Mouse (Mus musculus) CH12.LX (cell line): ENCODE measurements at regions not wholly inside any gene's neighbourhood (a gene's known extent, or its start where the extent isn't known, plus 50 kb on each side); places are given as distances from the start of the nearest gene placed in this dataset.

Experiments used
- DNase-seq: peaks from one replicate; pipeline ENCODE4 v3.0.0-alpha.2; 2013; ENCODE audit errors: extremely low read depth
- H3K27ac ChIP-seq: 2 replicates; pipeline ENCODE4 v1.5.1; 2012; ENCODE audit warnings: low read depth, mild to moderate bottlenecking, control low read depth, moderate library complexity; ENCODE audit not compliant: insufficient read depth
- H3K27me3 ChIP-seq: replicated peaks from 2 replicates; pipeline ENCODE3; 2012; ENCODE audit warnings: inconsistent platforms
- H3K36me3 ChIP-seq, 2 experiments: replicated peaks in 1 of 2; 2 replicates each; pipeline versions ENCODE3 to v1.6.1; 2012; ENCODE audit warnings: inconsistent platforms in 1 of 2, low read length in 1 of 2, mild to moderate bottlenecking in 1 of 2, mixed read lengths in 1 of 2, moderate library complexity in 1 of 2; ENCODE audit not compliant: control insufficient read depth in 1 of 2, insufficient read depth in 1 of 2
- H3K4me1 ChIP-seq, 2 experiments: 2 replicates each; pipeline ENCODE4 v1.6.1; 2012; ENCODE audit warnings: inconsistent platforms in 1 of 2, moderate library complexity in 1 of 2; ENCODE audit not compliant: insufficient read depth in 2 of 2, control insufficient read depth in 1 of 2
- H3K4me2 ChIP-seq: 2 replicates; pipeline ENCODE4 v1.6.1; 2012; ENCODE audit warnings: low read depth, mild to moderate bottlenecking, control low read depth; ENCODE audit not compliant: poor library complexity, insufficient read depth, severe bottlenecking
- H3K4me3 ChIP-seq, 3 experiments: fragments of 150-350 bp in 1 of 3; sonication (generic) in 1 of 3; replicated peaks in 1 of 3; 2 replicates each; pipeline versions ENCODE3 to v1.5.1; 2011 to 2012; ENCODE audit warnings: low read depth in 2 of 3, low read length in 2 of 3, mild to moderate bottlenecking in 2 of 3, moderate library complexity in 2 of 3, control low read depth in 1 of 3, improper control_type of control experiment in 1 of 3, inconsistent platforms in 1 of 3, mixed read lengths in 1 of 3; ENCODE audit not compliant: poor library complexity in 1 of 3
- H3K79me2 ChIP-seq: replicated peaks from 2 replicates; pipeline ENCODE4 v1.6.1; 2012; ENCODE audit warnings: mild to moderate bottlenecking, moderate library complexity; ENCODE audit not compliant: control insufficient read depth, poor library complexity, insufficient read depth, severe bottlenecking; ENCODE audit errors: extremely low read depth
- H3K9ac ChIP-seq: 2 replicates; pipeline ENCODE4 v1.6.1; 2012; ENCODE audit warnings: low read depth, mild to moderate bottlenecking, control low read depth, moderate library complexity; ENCODE audit not compliant: insufficient read depth
- H3K9me3 ChIP-seq: replicated peaks from 2 replicates; pipeline ENCODE3; 2012; ENCODE audit warnings: low read length, inconsistent platforms, mixed read lengths
- BHLHE40 ChIP-seq: IDR thresholded peaks from 2 replicates; pipeline ENCODE4 v1.6.1; 2011; ENCODE audit warnings: mild to moderate bottlenecking, low read depth, low read length, improper control_type of control experiment
- CHD1 ChIP-seq: IDR thresholded peaks from 2 replicates; pipeline ENCODE4 v1.6.1; 2012; ENCODE audit warnings: low read depth, low read length, improper control_type of control experiment, inconsistent platforms
- CHD2 ChIP-seq: IDR thresholded peaks from 2 replicates; pipeline ENCODE4 v1.6.1; 2011; ENCODE audit warnings: low read length, improper control_type of control experiment
- ETS1 ChIP-seq: conservative IDR thresholded peaks from 2 replicates; pipeline ENCODE4 v1.6.1; 2012; ENCODE audit warnings: low read depth, mild to moderate bottlenecking, inconsistent platforms, low read length, improper control_type of control experiment, moderate library complexity
- NRF1 ChIP-seq: IDR thresholded peaks from 2 replicates; pipeline ENCODE4 v1.6.1; 2014; ENCODE audit warnings: low read depth, mild to moderate bottlenecking, inconsistent platforms, low read length, improper control_type of control experiment, moderate library complexity
- USF2 ChIP-seq: conservative IDR thresholded peaks from 2 replicates; pipeline ENCODE4 v1.6.1; 2011; ENCODE audit warnings: low read depth, low read length, improper control_type of control experiment
- ZC3H11A ChIP-seq: IDR thresholded peaks from 2 replicates; pipeline ENCODE4 v1.6.1; 2012; ENCODE audit warnings: low read depth, mild to moderate bottlenecking, inconsistent platforms, low read length, improper control_type of control experiment
- ZNF384 ChIP-seq: IDR thresholded peaks from 2 replicates; pipeline ENCODE4 v1.6.1; 2012; ENCODE audit warnings: low read depth, low read length, improper control_type of control experiment, inconsistent platforms
- dilution Hi-C: fragments of 300-500 bp; cut with MboI; formaldehyde crosslinking; loops from 2 replicates; pipeline ENCODE4 v1.14.3; 2020; ENCODE audit warnings: low sequenced_read_pairs; ENCODE audit not compliant: extremely low pct_unique_long_range_greater_than_20kb, extremely low pct_ligation_motif_present
- in situ Hi-C: fragments of 300-500 bp; cut with MboI; formaldehyde crosslinking; loops from 3 replicates; pipeline ENCODE4 v1.14.3; 2019; ENCODE audit warnings: low sequenced_read_pairs, low pct_ligation_motif_present, low pct_unique_long_range_greater_than_20kb, mixed read lengths

DNA sequence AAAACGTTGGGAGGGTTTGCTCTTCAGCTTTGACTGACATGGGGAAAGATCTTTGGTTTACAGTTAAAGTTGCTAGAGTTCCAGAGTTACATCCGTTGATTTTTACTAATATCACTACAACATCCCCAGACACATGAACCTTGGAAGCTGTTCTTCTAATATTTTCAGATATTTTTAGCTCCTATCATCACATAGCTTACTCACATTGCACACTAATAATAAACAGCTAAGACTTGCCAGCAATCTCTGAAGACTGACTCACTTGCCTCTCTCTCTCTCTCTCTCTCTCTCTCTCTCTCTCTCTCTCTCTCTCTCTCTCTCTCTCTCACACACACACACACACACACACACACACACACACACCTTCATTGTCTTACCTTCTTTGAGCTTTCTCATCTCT is 654.0 kb upstream of the Pou3f3 start:
- dilution Hi-C loops, result no loop called here
- Histone ChIP-seq H3K9me3 (peaks cover 27% of the 10 kb centered on the region), H3K4me3 (no peak overlapping the region), H3K36me3 (no peaks in the 10 kb centered on the region), H3K27ac (no peak overlapping the region), H3K27me3 (no peaks in the 10 kb centered on the region), H3K4me1 (no peaks in the 10 kb centered on the region), H3K79me2 (no peaks in the 10 kb centered on the region), H3K9ac (no peak overlapping the region), H3K4me2 (no peak overlapping the region)
- no peak for DNase-seq
- in situ Hi-C loops, result no loop called here
- TF ChIP-seq ZNF384, result no peak

DNA sequence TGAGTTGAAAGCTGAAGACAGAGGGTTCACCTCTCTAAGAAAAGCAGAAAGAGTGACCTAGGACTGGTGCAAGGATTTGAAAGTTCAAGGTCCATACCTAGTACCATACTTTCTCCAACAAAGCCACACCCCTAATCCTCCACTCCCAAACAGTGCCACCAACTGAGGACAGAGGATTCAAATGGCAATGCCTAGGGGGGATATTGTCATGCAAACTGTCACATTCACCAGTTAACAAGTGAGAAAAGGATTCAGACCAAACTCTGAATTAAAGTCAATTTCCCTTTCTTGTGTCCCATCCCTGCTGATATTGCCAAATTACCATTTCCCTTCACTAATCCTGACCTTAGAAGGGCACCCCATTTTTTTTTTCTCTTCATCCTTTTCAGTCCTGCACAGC is 637.1 kb upstream of the Pou3f3 start:
- Histone ChIP-seq H3K27ac (no peak overlapping the region), H3K36me3 (no peaks in the 10 kb centered on the region), H3K9ac (no peak overlapping the region), H3K9me3 (peaks cover 40% of the 10 kb centered on the region), H3K4me3 (no peak overlapping the region), H3K27me3 (no peaks in the 10 kb centered on the region), H3K4me2 (no peak overlapping the region), H3K79me2 (no peaks in the 10 kb centered on the region), H3K4me1 (no peaks in the 10 kb centered on the region)
- dilution Hi-C loops, result no loop called here
- in situ Hi-C loops, result no loop called here
- TF ChIP-seq CHD1, result no peak
- no peak for TF ChIP-seq ETS1
- no peak for TF ChIP-seq ZC3H11A
- DNase-seq, result no peak

DNA sequence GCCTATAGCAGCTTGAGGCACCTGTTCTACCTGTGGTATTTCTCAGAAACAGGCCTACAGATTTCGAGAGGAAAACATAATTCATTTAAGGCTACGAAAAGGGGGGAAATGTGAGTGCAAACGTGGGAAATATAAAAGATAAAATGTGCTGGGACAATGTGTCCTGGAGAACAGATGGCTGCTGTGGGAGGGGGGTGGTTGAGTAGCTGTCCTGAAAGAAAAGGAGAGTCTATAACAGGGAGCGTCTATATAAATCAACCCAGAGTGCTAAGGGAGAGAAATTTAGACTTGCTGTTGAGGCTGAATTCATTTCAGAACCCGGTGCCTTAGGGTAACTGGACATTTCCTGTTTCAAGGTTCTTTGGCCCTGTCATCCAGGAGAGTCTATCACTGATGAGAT is 625.5 kb upstream of the Pou3f3 start:
- Histone ChIP-seq H3K27me3 (no peaks in the 10 kb centered on the region), H3K9ac (no peak overlapping the region), H3K4me3 (no peak overlapping the region), H3K4me1 (no peaks in the 10 kb centered on the region), H3K36me3 (no peaks in the 10 kb centered on the region)
- dilution Hi-C loops, result no loop called here
- in situ Hi-C loops, result no loop called here
- TF ChIP-seq CHD2, result no peak
- no peak for TF ChIP-seq BHLHE40
- no peak for TF ChIP-seq ETS1
- TF ChIP-seq ZC3H11A, result no peak
- TF ChIP-seq USF2, result no peak
- no peak for TF ChIP-seq NRF1
- TF ChIP-seq, all 38 proteins: peak for 0
- Histone ChIP-seq H3K4me2 (no peak overlapping the region), H3K79me2 (no peaks in the 10 kb centered on the region), H3K27ac (no peak overlapping the region), H3K9me3 (peaks cover 35% of the 10 kb centered on the region)
- no peak for DNase-seq
